Mouse (Mus musculus): Measurements from ENCODE around the gene Tspan18.

DNA sequence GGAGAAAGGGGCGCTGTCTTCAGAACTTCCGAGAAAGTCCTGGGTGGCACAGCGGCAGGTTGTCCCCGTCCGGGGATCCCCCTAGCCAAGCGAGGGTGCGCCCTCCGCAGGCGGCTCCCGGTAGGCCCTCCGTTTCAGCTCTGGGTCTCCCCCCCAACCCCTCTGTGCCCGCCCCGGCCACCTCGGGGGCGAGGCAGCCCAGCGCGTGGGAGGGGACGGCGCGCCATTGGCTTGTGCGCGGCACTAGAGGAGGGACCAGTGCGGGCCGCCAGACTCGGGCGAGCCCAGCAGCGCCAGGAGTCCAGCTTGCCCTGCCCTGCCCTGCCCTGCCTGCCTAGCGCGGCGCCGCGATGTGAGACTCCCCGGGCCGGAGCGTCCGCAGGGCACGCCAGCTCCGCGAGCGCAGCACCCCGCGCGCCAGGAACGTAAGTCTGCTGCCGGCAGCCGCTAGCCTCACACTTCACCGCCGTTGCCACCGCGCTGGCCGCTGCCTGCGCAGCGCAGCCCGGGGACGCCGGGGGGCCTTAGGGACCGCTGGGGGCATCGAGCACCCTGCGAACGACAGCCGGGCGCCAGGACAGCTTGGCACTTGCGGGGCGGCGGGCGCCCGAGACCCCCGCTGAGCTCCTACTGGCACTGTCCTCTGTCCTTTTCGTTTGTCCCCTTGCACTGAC is 146.8 kb downstream of the Tspan18 start, which contains the start of gene Trp53i11:
- peak; percentile 26; the same call in 1 of the 2 replicates for TF ChIP-seq POLR2A (IDR thresholded peaks at IDR 0.05; ENCODE audit: borderline replicate concordance, extremely low read depth, low read depth, low read length)
- peak; percentile 37; the same call in 1 of the 2 replicates for TF ChIP-seq CTCF (IDR thresholded peaks at IDR 0.05; ENCODE audit: insufficient read depth, low read length)

Data from lung, adult 2 months (tissue).